Mouse (Mus musculus): Measurements from ENCODE around the gene F2rl2. TPM values are rescaled to one million over a fixed set of nuclear protein-coding genes. Genes with fewer than 3 reads are reported as not detected.
A peak's percentile ranks its signal among the peaks of the same experiment; 100 is the strongest.

Gene F2rl2
- total RNA-seq, 2 experiments from 2014 or later = 0.56 to 0.59 TPM

GRCm38 (mm10) chr13:95697874-95698273, 1.2 kb downstream of the F2rl2 start:
- DNase-seq (ENCODE audit: low spot score in 2 of 2) = no peak

GRCm38 (mm10) chr13:95703376-95703775, 6.7 kb downstream of the F2rl2 start:
- no peak for DNase-seq (ENCODE audit: low spot score in 2 of 2)

- DNase-seq (ENCODE audit: low spot score in 2 of 2) = no peak
Observed at GRCm38 (mm10) chr13:95705589-95705988, 8.9 kb downstream of the F2rl2 start.

GRCm38 (mm10) chr13:95712054-95712453, 15.4 kb downstream of the F2rl2 start:
- no peak for DNase-seq (ENCODE audit: low spot score in 2 of 2)

- DNase-seq (ENCODE audit: low spot score in 2 of 2) = no peak
Observed at GRCm38 (mm10) chr13:95712570-95713268, 16.1 kb downstream of the F2rl2 start.

GRCm38 (mm10) chr13:95714271-95714975, 17.8 kb downstream of the F2rl2 start:
- DNase-seq (ENCODE audit: low spot score in 2 of 2) = no peak

GRCm38 (mm10) chr13:95715356-95715755, 18.7 kb downstream of the F2rl2 start:
- no peak for DNase-seq (ENCODE audit: low spot score in 2 of 2)

GRCm38 (mm10) chr13:95719320-95720232, 22.9 kb downstream of the F2rl2 start:
- DNase-seq (ENCODE audit: low spot score in 2 of 2) = peak; percentile 73 to 80

- no peak for DNase-seq (ENCODE audit: low spot score in 2 of 2)
Observed at GRCm38 (mm10) chr13:95730491-95730890, 33.8 kb downstream of the F2rl2 start.

- DNase-seq (ENCODE audit: low spot score in 2 of 2) = peak; percentile 27 to 43
Observed at GRCm38 (mm10) chr13:95739651-95740050, 43.0 kb downstream of the F2rl2 start.

- no peak for DNase-seq (ENCODE audit: low spot score in 2 of 2)
Observed at GRCm38 (mm10) chr13:95741813-95742689, 45.4 kb downstream of the F2rl2 start.

GRCm38 (mm10) chr13:95742881-95743466, 46.3 kb downstream of the F2rl2 start:
- no peak for DNase-seq (ENCODE audit: low spot score in 2 of 2)

- DNase-seq (ENCODE audit: low spot score in 2 of 2) = no peak
Observed at GRCm38 (mm10) chr13:95745451-95745850, 48.8 kb downstream of the F2rl2 start.

GRCm38 (mm10) chr13:95746509-95746908, 49.9 kb downstream of the F2rl2 start:
- peak; percentile 56 to 64 for DNase-seq (ENCODE audit: low spot score in 2 of 2)

- DNase-seq (ENCODE audit: low spot score in 2 of 2) = no peak
Observed at GRCm38 (mm10) chr13:95747101-95747500, 50.4 kb downstream of the F2rl2 start.

- no peak for DNase-seq (ENCODE audit: low spot score in 2 of 2)
Observed at GRCm38 (mm10) chr13:95747541-95747940, 50.9 kb downstream of the F2rl2 start.
